Mouse (Mus musculus): ENCODE data around the gene Prkaca. TPM values are rescaled to one million over a fixed set of nuclear protein-coding genes. Genes with fewer than 3 reads are reported as not detected.
A peak's percentile ranks its signal among the peaks of the same experiment; 100 is the strongest.
"Not testable (repeated sequence)": the region's sequence is repeated elsewhere in the genome, so short reads cannot be mapped to it uniquely, and the experiment has no call there.

Gene Prkaca
- total RNA-seq, 2 experiments from 2014 or later, result 234 to 305 TPM

GRCm38 (mm10) chr8:83974521-83974920 is 1.7 kb downstream of the Prkaca start:
- DNase-seq, result peak in 1 of 2 experiments; percentile 12

DNA sequence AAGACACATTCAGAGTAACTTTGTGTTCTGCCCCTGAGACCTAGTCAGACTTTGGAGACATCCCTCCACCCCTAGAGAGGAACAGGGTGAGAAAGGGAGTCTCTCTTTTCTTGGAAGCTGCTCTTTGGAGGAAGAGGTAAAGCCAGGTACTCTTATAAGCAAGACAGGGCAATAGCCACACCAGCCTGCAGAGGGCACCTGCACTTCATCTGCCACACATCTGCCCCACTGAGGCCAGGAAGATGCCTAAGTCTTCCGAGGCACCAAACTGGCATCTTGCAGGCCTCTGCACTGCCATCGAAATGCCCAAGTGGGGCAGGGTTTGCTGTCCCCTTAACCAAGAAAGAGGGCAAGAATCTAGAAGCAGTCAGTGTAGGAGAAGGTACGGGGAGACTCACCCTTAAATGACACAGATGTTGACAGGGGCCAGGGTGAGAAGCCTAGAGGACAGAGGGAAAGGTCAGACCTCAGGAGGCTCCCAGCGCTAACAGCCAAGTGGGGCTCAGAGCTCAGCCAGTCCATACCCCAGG is 3.4 kb downstream of the Prkaca start:
- DNase-seq, result peak; percentile 36 to 46

- DNase-seq, result peak in 1 of 2 experiments; percentile 32
Measured at GRCm38 (mm10) chr8:83976779-83977350, 4.1 kb downstream of the Prkaca start.

GRCm38 (mm10) chr8:83977646-83978045 is 4.9 kb downstream of the Prkaca start:
- DNase-seq, result peak; percentile 55 to 74

DNA sequence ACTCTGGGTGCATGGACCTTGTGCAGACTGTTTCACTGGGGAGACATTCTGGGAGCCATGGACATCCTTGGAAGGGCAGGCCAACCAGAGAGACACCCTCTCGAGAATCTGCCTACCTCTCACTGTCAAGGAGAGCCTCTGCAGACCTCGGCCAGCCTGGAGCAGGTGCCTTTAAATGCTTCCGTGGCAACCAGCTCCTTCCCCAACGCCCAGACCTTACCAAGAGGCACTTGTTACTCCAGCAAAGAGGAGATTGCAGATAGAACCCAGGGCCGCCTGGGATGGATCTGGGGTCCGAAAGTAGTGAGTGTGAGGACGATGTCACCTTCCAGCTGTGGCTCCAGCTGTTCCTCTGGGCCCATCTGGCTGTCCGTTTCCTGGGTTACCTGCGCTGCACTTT is 5.4 kb downstream of the Prkaca start:
- DNase-seq, result no peak

GRCm38 (mm10) chr8:83980250-83980649 is 7.5 kb downstream of the Prkaca start:
- no peak for DNase-seq

GRCm38 (mm10) chr8:83980845-83981244 is 8.1 kb downstream of the Prkaca start:
- DNase-seq, result peak in 1 of 2 experiments; percentile 69

- no peak for DNase-seq
Measured at GRCm38 (mm10) chr8:83981533-83981932, 8.7 kb downstream of the Prkaca start.

- no peak for DNase-seq
Measured at GRCm38 (mm10) chr8:83982449-83982848, 9.7 kb downstream of the Prkaca start.

- DNase-seq, result not testable (repeated sequence)
Measured at GRCm38 (mm10) chr8:83983222-83983621, 10.4 kb downstream of the Prkaca start.

GRCm38 (mm10) chr8:83989243-83989642 is 16.4 kb downstream of the Prkaca start:
- DNase-seq, result no peak

DNA sequence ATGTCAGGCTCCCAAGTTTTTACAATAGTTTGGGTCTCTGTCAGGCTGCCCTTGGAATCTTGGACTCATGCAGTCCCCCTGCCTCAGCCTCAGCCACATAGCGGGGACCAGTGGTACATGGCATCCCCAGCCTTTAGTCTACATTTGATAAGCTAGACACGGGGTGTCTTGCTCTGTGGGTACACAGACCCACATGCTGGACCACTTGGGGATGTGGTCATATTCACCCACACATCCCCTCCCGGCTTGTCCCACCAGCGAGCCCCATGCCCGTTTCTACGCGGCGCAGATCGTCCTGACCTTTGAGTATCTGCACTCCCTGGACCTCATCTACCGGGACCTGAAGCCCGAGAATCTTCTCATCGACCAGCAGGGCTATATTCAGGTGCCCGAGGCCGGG is 17.4 kb downstream of the Prkaca start:
- no peak for DNase-seq

GRCm38 (mm10) chr8:83992488-83992887 is 19.7 kb downstream of the Prkaca start:
- no peak for DNase-seq

DNA sequence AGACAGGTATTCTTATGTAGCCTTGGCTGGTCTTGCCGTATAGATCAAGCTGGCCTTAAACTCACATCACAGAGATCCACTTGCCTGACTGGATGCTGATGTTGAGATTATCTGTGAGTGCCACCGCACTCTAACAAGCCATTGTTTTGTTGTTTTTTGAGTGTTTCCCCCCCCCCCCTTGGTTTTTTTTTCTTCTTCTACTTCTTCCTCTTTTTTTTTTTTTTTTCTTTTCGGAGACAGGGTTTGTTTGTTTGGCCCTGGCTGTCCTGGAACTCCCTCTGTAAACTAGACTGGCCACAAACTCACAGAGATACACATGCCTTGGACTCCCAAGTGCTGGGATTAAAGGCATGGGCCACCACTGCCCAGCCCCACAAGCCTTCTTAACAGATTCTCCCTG is 21.2 kb downstream of the Prkaca start:
- DNase-seq, result no peak

- DNase-seq, result no peak
Measured at GRCm38 (mm10) chr8:83995973-83996372, 23.2 kb downstream of the Prkaca start.

- DNase-seq, result peak; percentile 93 to 97
Measured at GRCm38 (mm10) chr8:83996567-83997505, 24.0 kb downstream of the Prkaca start.

- peak; percentile 61 to 74 for DNase-seq
Measured at GRCm38 (mm10) chr8:83997511-83998141, 24.8 kb downstream of the Prkaca start, which contains the start of gene Samd1. Gene Samd1 (plus strand): TSS chr8:83997672.

DNA sequence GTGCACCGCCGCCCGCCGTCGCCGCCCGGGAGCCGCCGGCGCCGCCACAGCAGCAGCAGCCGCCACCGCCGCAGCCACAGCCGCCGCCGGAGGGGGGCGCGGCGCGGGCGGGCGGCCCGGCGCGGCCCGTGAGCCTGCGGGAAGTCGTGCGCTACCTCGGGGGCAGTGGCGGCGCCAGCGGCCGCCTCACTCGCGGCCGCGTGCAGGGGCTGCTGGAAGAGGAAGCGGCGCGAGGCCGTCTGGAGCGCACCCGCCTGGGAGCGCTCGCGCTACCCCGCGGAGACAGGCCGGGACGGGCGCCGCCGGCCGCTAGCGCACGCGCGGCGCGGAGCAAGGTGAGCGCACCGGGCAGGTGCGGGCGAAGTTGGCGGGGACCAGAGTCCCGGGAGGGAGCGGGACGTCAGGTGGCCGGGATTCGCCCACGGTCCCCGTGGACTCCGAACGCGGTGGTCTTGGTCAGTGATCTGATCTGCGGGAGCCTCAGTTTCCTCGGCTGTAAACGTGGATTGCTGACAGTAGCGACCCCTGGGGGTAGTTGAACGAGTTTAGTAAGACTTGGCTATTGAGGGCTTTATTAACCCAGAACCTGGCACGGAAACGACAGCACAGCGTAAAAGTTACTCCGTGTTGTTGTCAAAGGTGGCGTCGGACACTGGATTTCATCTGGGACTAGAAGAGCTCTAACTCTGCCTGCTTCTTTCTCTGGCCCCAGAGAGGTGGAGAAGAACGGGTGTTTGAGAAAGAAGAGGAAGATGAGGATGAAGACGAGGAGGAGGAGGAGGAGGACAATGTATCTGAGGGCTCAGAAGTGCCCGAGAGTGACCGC is 25.7 kb downstream of the Prkaca start:
- peak; percentile 55 to 73 for DNase-seq

GRCm38 (mm10) chr8:83999057-83999705 is 26.4 kb downstream of the Prkaca start:
- DNase-seq, result no peak

GRCm38 (mm10) chr8:83999825-84000224 is 27.0 kb downstream of the Prkaca start:
- DNase-seq, result no peak
